Mouse (Mus musculus) NIH3T3 (cell line): ENCODE measurements at regions not wholly inside any gene's neighbourhood (a gene's known extent, or its start where the extent isn't known, plus 50 kb on each side); places are given as distances from the start of the nearest gene placed in this dataset.
A peak's percentile ranks its signal among the peaks of the same experiment; 100 is the strongest.
"Not testable (repeated sequence)": the region's sequence is repeated elsewhere in the genome, so short reads cannot be mapped to it uniquely, and the experiment has no call there.

Source experiments
- DNase-seq: peaks from one replicate; pipeline ENCODE4 v3.0.0-alpha.2; 2012; ENCODE audit warnings: low read depth

- no peak for DNase-seq
These were observed 1168.1 kb upstream of the Gje1 start for GRCm38 (mm10) chr10:15886150-15886549.

DNA sequence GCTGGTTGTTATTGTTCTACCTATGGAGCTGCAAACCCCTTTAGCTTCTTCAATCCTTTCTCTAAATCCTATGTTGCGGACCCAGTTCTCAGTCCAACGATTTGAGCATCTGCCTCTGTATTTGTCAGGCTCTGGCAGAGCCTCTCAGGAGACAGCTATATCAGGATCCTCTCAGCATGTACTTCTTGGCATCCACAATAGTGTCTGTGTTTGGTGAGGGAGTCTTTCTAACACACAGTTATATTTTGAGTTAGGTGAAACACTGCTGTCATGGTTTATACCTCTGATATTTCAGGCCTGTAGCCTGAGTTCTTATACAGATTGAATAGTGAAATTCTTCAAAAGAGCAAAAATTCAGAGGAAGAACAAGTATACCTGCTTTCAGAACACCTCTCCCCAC, 1150.0 kb upstream of the Gje1 start:
- no peak for DNase-seq

DNA sequence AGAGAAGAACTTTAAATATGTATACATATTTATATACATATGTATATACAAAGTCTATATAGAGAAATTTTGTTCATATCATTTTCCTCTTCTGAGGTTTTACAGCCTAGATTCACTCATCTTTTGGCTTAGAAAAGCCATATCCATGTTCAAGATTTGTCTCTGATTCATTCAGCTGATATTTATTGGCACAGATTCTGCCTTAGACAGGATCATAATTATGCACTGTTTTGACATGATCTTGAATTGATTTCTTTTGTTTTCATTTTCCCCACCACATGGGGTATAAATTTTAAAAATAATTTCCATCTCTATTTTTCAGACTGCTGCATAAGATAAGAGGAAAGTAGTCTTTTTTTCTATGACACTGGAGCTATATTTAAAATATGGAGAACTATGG, 1148.9 kb upstream of the Gje1 start:
- DNase-seq = peak; percentile 82

GRCm38 (mm10) chr10:15841381-15841780, 1123.4 kb upstream of the Gje1 start:
- DNase-seq = peak; percentile 27

DNA sequence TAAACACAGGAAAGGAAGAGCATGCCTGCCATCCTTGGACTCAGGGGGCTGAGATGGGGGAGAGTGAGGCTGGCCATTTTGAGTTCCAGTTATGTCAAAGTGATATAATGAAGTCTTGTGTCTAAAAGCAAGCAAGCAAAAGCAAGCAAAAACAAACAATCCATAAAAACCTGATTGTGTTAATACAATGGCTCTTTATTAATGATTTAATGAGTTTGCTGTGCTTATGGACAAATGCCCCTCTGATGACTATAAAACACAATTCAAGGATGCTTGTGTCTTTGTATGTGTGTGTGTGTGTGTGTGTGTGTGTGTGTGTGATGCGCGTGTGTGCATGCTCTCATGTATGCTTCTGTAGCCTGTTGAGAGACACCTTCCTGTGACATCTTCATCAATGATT, 1114.3 kb upstream of the Gje1 start:
- DNase-seq = no peak

DNA sequence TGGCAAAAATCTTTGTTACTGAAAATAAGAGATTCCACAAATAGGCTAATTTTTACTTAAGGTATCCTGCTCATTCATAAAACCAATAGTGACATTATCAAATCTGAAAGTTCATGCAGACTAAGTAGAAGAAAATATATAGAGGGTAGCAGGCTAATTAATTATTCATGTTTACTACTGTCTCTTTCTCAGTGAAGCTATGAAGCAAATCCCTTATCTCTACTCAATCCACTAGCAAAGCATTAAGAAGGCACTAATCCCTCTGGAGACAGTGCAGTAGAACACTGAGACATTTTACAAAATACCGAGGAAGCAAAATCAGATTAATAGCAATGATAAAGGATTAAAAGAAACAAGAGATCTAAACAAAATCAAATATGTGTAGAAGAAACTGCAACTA, 1107.4 kb upstream of the Gje1 start:
- DNase-seq = no peak

DNA sequence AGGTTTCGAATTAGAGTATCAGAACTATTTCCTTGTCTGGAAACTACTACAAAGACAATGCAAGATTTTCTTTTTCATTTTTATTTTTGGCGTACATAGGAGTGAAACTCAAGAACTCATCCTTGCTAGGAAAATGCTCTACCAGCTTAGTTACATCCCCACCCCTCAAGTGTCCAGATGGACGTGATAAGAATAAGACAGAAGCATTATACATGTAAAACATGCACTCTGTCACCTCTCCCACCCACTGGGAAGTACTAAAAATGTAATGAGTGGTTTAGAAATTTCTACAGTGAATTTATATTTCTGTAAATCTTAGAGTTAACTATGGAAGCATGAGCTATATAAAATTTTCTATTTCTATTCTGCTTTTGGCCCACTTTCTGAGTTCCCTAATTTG, 1089.3 kb upstream of the Gje1 start:
- DNase-seq = no peak

- no peak for DNase-seq
These were observed 1087.8 kb upstream of the Gje1 start for GRCm38 (mm10) chr10:15805791-15806190.

GRCm38 (mm10) chr10:15793185-15793584, 1075.2 kb upstream of the Gje1 start:
- not testable (repeated sequence) for DNase-seq

- no peak for DNase-seq
These were observed 1073.7 kb upstream of the Gje1 start for GRCm38 (mm10) chr10:15791473-15792269.

DNA sequence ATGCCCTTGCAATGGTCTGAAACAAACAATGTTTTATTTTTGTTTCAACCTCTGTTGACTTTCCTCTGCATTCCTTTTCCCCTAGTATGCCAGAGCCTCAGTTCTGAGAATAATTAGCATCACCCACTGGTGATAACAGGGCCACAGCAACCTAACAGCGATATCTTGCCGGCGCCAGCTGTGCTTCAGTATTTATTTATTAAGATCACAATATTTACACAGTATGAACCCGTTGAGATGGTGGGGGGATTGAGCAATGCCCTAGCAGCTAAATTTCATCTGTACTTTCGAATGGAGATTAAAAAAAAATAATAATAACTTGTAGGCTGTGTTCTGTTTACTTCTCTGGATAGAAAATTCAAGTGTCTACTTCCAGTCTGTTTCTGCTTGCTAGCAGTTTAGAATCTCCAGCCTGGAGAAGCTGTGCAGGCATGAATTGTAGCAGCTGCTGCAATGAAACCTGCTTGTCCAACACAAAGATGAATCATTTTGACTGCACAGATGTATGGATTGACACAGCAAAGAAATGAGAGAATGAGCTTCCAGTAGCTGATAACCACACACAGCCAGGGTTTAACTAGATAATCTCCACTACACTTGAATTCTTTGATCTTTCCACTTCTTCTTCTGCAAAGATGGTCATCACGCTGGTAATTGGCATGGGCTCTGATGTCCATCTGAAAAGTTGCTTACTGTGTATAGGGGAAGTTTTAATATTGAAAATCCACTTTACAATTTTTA, 1042.1 kb upstream of the Gje1 start:
- DNase-seq = peak; percentile 55

DNA sequence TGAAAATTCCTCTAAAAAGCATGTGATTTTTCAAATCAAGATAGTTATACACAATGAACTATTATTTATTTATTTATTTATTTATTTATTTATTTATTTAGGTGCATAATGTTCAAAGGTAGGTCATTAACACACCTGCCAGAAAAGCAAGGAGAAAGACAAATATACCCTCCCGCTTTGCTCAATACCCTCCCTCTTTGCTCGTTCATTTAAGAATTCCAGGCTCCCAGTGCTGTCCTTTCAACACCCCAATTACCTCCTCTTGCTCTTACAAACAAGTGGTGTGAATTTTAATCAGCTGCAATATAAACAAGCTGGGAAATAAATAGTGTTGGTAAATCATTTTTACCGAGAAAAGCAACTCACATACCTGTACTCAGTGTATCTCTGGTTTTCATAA, 1041.6 kb upstream of the Gje1 start:
- no peak for DNase-seq

- DNase-seq = peak; percentile 22
These were observed 1039.5 kb upstream of the Gje1 start for GRCm38 (mm10) chr10:15757503-15757902.

- DNase-seq = no peak
These were observed 1028.9 kb upstream of the Gje1 start for GRCm38 (mm10) chr10:15746866-15747265.

DNA sequence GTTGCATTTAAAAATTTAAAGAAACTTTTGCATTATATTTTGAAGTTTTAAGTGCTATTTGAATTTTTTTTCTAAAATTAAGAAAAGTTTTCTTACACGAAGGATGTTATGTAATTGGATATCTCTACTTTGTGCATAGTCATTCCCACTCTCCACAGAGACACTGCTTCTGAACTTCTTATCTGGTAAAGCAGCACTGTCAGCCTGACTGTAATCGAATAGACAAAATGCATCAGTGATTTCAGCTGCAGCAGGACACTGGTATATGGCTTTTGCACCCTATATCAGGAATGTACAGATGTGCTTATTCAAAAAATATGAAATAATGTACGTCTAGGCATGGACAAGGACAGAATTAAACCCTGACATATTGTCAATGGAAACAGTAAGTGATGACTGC, 1020.6 kb upstream of the Gje1 start:
- no peak for DNase-seq

DNA sequence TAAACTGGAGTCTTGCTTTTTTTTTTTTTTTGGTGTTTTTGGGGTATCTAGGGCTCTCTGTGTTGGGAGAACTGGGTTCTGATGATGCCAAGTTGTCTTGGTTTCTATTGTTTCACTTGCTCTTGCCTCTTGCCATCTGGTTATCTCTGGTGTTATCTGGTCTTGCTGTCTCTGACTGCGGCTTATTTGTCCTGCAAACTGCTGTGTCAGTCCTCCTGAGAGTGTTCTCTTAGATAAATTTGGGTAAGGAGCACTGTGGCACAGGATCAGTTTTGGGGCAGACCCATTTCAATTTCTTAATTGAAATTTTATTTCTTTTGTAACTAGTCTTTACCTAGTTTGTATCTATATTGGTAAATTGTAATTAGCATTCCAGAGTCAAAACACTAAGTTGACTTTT, 1013.3 kb upstream of the Gje1 start:
- DNase-seq = no peak

DNA sequence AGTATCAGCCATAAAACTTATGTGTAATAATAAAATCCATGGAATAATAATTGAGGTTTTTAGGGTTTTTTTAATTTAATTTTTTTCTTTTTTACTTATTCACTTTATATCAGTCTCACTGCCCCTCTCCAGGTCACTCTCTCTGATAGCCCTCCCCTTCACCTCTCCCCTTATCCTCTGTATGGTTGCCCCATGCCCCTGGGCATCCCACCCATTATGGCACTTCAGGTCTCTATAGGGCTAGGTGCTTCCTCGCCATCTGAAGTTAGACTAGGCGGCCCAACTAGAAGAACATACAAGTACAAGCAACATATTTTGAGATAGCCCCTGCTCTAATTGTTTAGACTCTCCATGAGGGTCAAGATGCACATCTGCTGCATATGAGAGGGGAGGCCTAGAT, 979.9 kb upstream of the Gje1 start:
- no peak for DNase-seq

- no peak for DNase-seq
These were observed 979.0 kb upstream of the Gje1 start for GRCm38 (mm10) chr10:15697050-15697449.

DNA sequence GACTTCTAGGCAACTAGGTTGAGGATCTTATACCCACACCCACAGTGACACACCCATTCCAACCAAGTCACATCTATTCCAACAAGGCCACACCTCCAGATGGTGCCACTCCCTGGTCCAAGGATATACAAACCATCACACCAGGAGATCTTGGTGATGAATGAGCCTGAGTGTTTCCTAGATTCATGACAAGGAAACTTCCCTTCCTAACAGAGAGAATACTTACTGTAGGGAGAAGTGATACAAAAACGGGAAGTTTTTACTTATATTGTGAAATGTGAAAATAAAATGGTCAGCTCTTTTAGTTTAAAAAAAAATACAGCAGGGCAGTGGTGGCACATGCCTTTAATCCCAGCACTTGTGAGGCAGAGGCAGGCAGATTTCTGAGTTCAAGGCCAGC, 953.6 kb upstream of the Gje1 start:
- not testable (repeated sequence) for DNase-seq
